Mouse (Mus musculus) G1E (cell line): ENCODE measurements around the gene Marveld3. TPM values are rescaled to one million over a fixed set of nuclear protein-coding genes. Genes with fewer than 3 reads are reported as not detected.

Experiments
- ATAC-seq: 2 replicates; pipeline ENCODE4 v1.8.0; 2016; ENCODE audit warnings: mild to moderate bottlenecking; ENCODE audit not compliant: insufficient number of reproducible peaks, poor library complexity, low FRiP score, severe bottlenecking; ENCODE audit errors: extremely low read depth
- DNase-seq: peaks from one replicate; pipeline ENCODE4 v3.0.0; 2012; ENCODE audit warnings: low spot score
- H3K27me3 ChIP-seq: 2 replicates; pipeline ENCODE4 v1.6.1; 2012; ENCODE audit warnings: mild to moderate bottlenecking, low read length, inconsistent platforms; ENCODE audit not compliant: insufficient read depth
- H3K36me3 ChIP-seq: replicated peaks from 2 replicates; pipeline ENCODE3; 2012; ENCODE audit warnings: mild to moderate bottlenecking, inconsistent platforms
- H3K4me1 ChIP-seq: 2 replicates; pipeline ENCODE4 v1.6.1; 2012; ENCODE audit warnings: low read depth, low read length, inconsistent platforms, mixed read lengths; ENCODE audit not compliant: insufficient read depth
- H3K4me3 ChIP-seq: 2 replicates; pipeline ENCODE4 v1.5.1; 2012; ENCODE audit warnings: low read depth, mild to moderate bottlenecking, inconsistent platforms, low read length, moderate library complexity, mixed read lengths
- H3K9me3 ChIP-seq: replicated peaks from 2 replicates; pipeline ENCODE4 v1.6.1; 2012; ENCODE audit warnings: inconsistent platforms
- CTCF ChIP-seq: IDR thresholded peaks from 2 replicates; pipeline ENCODE4 v1.5.1; 2012; ENCODE audit warnings: low read depth, low read length, inconsistent platforms, mixed read lengths
- GATA1 ChIP-seq: IDR thresholded peaks from 2 replicates; pipeline ENCODE4 v1.6.1; 2012; ENCODE audit warnings: borderline replicate concordance, low read length, inconsistent platforms, mixed read lengths
- GATA2 ChIP-seq: IDR thresholded peaks from 2 replicates; pipeline ENCODE4 v1.6.1; 2012; ENCODE audit warnings: low read depth, low read length, inconsistent platforms, borderline replicate concordance
- POLR2AphosphoS5 ChIP-seq: IDR thresholded peaks from 2 replicates; pipeline ENCODE4 v1.6.1; 2012; ENCODE audit warnings: low read depth, low read length, inconsistent platforms; ENCODE audit not compliant: insufficient replicate concordance
- TAL1 ChIP-seq: conservative IDR thresholded peaks from 2 replicates; pipeline ENCODE4 v1.6.1; 2012; ENCODE audit warnings: low read depth, low read length, inconsistent platforms, mixed read lengths
- polyA plus RNA-seq: library from polyadenylated mRNA; stranded (reverse); fragments of >175 nt; gene quantifications from 2 replicates; pipeline ENCODE4 v1.2.3, GENCODE M21; 2012
- total RNA-seq, 2 experiments: library from RNA; stranded (forward) in 1 of 2; stranded (reverse) in 1 of 2; fragments of 200-1000 nt in 1 of 2; fragments of >200 nt in 1 of 2; fragmentation: Nextera tagmentation in 1 of 2; gene quantifications; 2 replicates each; pipeline ENCODE4 v1.2.3; 2014 to 2017

The Marveld3 gene
- total and polyA plus RNA-seq, 3 experiments: 0.16 TPM; not detected in 2

GRCm38 (mm10) chr8:109972901-109973300 is 10.9 kb upstream of the Marveld3 start:
- ATAC-seq (no peak), DNase-seq (no peak)
- H3K4me1 ChIP-seq: no peaks in the 10 kb centered on the region
- TF ChIP-seq GATA1 (no peak), GATA2 (no peak), TAL1 (no peak), POLR2AphosphoS5 (no peak), CTCF (no peak)
- no peaks in the 10 kb centered on the region for H3K36me3 ChIP-seq
- no peak overlapping the region for H3K4me3 ChIP-seq
- peaks cover 11% of the 10 kb centered on the region; the same call in 1 of the 2 replicates for H3K27me3 ChIP-seq
- H3K9me3 ChIP-seq: no peaks in the 10 kb centered on the region

DNA sequence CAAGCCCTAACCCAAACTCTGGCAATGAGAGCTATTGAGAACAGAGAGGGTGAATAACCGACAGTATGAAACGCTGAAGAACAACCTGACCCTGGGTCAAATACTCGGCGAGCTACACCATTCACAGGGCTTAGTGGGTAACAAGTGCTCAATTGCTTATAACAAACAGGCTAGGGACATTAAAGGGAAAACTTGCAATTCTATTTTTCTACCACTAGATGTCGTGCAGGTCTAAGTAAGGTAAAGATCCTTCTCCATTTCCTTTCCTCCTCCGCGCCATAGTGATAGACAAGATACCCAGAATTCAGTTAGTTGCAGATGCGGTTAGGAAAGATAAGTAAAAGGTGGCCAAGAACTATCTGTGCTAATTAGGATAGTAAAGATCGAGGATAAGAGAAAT is 8.3 kb upstream of the Marveld3 start:
- no peak overlapping the region for H3K4me3 ChIP-seq
- TF ChIP-seq GATA1 (no peak), CTCF (peak; percentile 61)
- H3K27me3 ChIP-seq: peaks cover 13% of the 10 kb centered on the region; the same call in 1 of the 2 replicates
- H3K36me3 ChIP-seq: no peaks in the 10 kb centered on the region
- H3K4me1 ChIP-seq: no peaks in the 10 kb centered on the region
- DNase-seq: peak; percentile 36
- peak; percentile 8; the same call in 1 of the 2 replicates for ATAC-seq
- H3K9me3 ChIP-seq: no peaks in the 10 kb centered on the region

DNA sequence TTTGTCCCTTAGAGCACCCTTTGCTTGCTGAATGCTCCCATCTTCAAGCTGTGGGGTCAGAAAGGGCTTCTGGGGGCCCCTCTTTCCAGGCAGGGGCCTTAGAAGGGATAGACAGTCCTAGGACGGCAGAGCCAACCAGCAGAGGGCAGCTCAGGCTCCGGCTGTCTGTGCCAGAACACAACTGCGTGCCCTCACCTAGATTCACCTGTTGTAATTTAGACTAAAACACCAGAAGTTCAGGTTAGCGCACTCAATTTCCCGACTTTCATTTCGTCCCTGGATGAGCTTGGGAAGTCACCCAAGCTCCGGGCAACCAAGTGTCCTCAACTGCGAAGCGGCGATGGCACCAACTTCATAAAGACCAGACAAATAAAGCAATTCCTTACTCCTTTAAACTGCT is 6.8 kb upstream of the Marveld3 start:
- no peak for ATAC-seq
- TF ChIP-seq TAL1 (no peak), CTCF (no peak), GATA2 (no peak), GATA1 (no peak)
- no peaks in the 10 kb centered on the region for H3K36me3 ChIP-seq
- no peaks in the 10 kb centered on the region for H3K9me3 ChIP-seq
- DNase-seq: no peak
- H3K27me3 ChIP-seq: peaks cover 13% of the 10 kb centered on the region; the same call in 1 of the 2 replicates
- no peak overlapping the region for H3K4me3 ChIP-seq
- no peaks in the 10 kb centered on the region for H3K4me1 ChIP-seq

- H3K4me3 ChIP-seq: no peak overlapping the region
- no peak for TF ChIP-seq CTCF
- DNase-seq (no peak), ATAC-seq (no peak)
- peaks cover 15% of the 10 kb centered on the region; the same call in 1 of the 2 replicates for H3K27me3 ChIP-seq
- no peaks in the 10 kb centered on the region for H3K36me3 ChIP-seq
- no peaks in the 10 kb centered on the region for H3K9me3 ChIP-seq
- H3K4me1 ChIP-seq: no peaks in the 10 kb centered on the region
Measured at GRCm38 (mm10) chr8:109964106-109964505, 2.1 kb upstream of the Marveld3 start.

GRCm38 (mm10) chr8:109963421-109963820 is 1.4 kb upstream of the Marveld3 start:
- ATAC-seq: no peak
- Histone ChIP-seq H3K9me3 (no peaks in the 10 kb centered on the region), H3K4me1 (no peaks in the 10 kb centered on the region), H3K27me3 (peaks cover 10% of the 10 kb centered on the region; the same call in 1 of the 2 replicates), H3K36me3 (no peaks in the 10 kb centered on the region), H3K4me3 (no peak overlapping the region)
- TF ChIP-seq TAL1 (no peak), GATA1 (no peak), CTCF (no peak), POLR2AphosphoS5 (no peak), GATA2 (no peak)
- DNase-seq: no peak

DNA sequence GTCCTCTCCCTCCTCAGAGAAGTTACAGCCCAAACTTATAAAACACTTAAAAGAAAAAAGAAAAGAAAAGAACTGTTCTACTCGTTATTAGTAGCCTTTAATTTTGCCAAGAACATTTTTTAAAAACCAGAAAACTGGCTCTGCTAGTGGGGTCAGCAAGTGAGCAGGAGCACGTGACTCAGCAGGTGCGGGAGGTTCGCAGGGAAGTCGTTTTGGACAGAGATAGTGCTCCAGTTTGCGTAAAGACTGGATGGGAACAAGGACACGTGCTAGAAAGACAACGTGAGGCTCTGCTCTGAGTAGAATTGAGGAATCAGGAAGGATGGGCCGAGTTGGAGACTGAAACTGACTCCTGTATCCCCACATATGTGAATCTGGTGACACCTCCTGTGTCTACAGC is 893 bp upstream of the Marveld3 start:
- no peak overlapping the region for H3K4me3 ChIP-seq
- ATAC-seq: no peak
- no peaks in the 10 kb centered on the region for H3K9me3 ChIP-seq
- H3K36me3 ChIP-seq: no peaks in the 10 kb centered on the region
- peaks cover 3% of the 10 kb centered on the region; the same call in 1 of the 2 replicates for H3K4me1 ChIP-seq
- peaks cover 8% of the 10 kb centered on the region; the same call in 1 of the 2 replicates for H3K27me3 ChIP-seq
- TF ChIP-seq TAL1 (no peak), CTCF (no peak), POLR2AphosphoS5 (no peak), GATA2 (no peak), GATA1 (no peak)
- no peak for DNase-seq

DNA sequence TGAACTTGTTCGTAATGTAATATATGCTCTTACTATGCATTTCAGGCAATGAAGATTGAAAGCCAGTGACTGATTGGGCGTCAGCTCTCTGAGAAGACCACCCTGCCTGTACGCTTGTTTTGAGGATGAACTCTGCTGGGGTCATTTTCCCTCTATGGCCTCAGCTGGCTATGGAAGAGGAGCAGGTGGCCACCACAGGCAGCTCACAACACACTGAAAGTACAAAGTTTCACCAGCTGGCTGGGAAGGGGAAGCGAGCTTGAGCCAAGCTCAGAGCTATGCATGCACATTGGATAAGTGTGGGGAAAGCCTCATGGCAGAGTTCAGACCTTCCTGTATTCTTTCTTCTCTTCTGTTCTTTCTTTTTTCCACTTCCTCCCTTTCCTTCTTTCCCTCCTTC is 2.9 kb downstream of the Marveld3 start:
- peaks cover 12% of the 10 kb centered on the region for H3K4me1 ChIP-seq
- H3K9me3 ChIP-seq: no peaks in the 10 kb centered on the region
- H3K4me3 ChIP-seq: no peak overlapping the region
- no peak for TF ChIP-seq POLR2AphosphoS5
- TF ChIP-seq TAL1: no peak
- no peak for TF ChIP-seq CTCF
- no peak for TF ChIP-seq GATA2
- no peak for ATAC-seq
- H3K27me3 ChIP-seq: peaks cover 6% of the 10 kb centered on the region; the same call in 1 of the 2 replicates
- H3K36me3 ChIP-seq: no peaks in the 10 kb centered on the region
- no peak for DNase-seq
